Mouse (Mus musculus): ENCODE results near the gene H2afy2. TPM values are rescaled to one million over a fixed set of nuclear protein-coding genes. Genes with fewer than 3 reads are reported as not detected.

The H2afy2 gene
- total RNA-seq, 2 experiments from 2014 or later, result 22.7 to 23.8 TPM

GRCm38 (mm10) chr10:61822968-61823730 lies 39.2 kb upstream of the H2afy2 start:
- no peak for DNase-seq (ENCODE audit: extremely low spot score in 1 of 2, low spot score in 2 of 2)
- intact Hi-C loops (cut with DNase I), result no loop called here
- no peak for TF ChIP-seq CTCF (IDR thresholded peaks at IDR 0.05)
- H3K4me3 ChIP-seq, result no peak overlapping the region
- H3K27ac ChIP-seq, result no peak overlapping the region

DNA sequence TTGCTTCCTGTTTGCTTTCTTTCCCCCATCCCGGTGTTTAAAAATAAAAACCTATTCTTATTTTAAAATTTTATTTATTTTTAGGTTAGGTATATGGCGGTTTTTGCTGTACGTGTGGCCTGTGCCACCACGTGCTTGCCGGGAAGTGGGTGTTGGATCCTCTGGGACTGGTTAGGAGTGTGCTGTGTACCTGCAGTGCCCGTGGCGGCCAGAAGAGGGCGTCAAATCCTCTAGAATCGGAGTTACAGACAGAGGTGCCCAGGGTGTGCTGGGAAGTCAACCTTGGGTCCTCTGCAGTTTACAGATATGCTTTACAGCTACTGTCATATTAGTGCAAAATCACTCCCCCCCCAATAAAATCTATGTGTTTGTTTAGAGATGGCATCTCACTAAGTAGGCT lies 36.1 kb upstream of the H2afy2 start:
- no peak overlapping the region for H3K27ac ChIP-seq
- H3K4me3 ChIP-seq, result no peak overlapping the region
- DNase-seq (ENCODE audit: extremely low spot score in 1 of 2, low spot score in 2 of 2), result no peak
- peak; percentile 38 for TF ChIP-seq CTCF (IDR thresholded peaks at IDR 0.05)
- intact Hi-C loops (cut with DNase I), result no loop called here

DNA sequence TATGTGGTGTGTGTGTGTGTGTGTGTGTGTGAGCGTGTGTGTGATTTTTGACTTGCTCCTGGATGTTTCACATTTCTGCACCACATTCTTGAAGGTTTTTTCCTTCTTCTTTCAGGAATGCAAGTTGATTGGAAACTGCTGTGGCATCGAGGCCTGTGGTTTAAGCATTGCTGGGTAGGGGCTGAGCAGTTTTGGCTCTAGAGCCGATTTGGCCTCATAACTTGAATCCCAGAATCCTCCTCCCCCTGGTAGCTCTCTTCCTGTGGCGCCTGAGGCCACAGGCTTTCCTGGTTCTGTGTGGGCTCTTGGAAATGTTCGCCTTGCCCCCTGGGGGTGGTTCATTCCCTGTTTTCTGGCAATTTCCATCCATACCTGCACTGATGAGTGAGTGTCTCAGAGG lies 28.0 kb upstream of the H2afy2 start:
- intact Hi-C loops (cut with DNase I), result no loop called here
- no peak overlapping the region for H3K4me3 ChIP-seq
- DNase-seq (ENCODE audit: extremely low spot score in 1 of 2, low spot score in 2 of 2), result no peak
- TF ChIP-seq CTCF (IDR thresholded peaks at IDR 0.05), result no peak
- no peak overlapping the region for H3K27ac ChIP-seq

- no peak for TF ChIP-seq CTCF (IDR thresholded peaks at IDR 0.05)
- Histone ChIP-seq H3K27ac (no peak overlapping the region), H3K4me3 (no peak overlapping the region)
- intact Hi-C loops (cut with DNase I), result no loop called here
- no peak for DNase-seq (ENCODE audit: extremely low spot score in 1 of 2, low spot score in 2 of 2)
These were observed 14.2 kb upstream of the H2afy2 start for GRCm38 (mm10) chr10:61798133-61798576.

GRCm38 (mm10) chr10:61795458-61795857 lies 11.5 kb upstream of the H2afy2 start:
- H3K4me3 ChIP-seq, result no peak overlapping the region
- no peak for TF ChIP-seq CTCF (IDR thresholded peaks at IDR 0.05)
- intact Hi-C loops (cut with DNase I), result no loop called here
- H3K27ac ChIP-seq, result no peak overlapping the region
- DNase-seq (ENCODE audit: extremely low spot score in 1 of 2, low spot score in 2 of 2), result no peak

DNA sequence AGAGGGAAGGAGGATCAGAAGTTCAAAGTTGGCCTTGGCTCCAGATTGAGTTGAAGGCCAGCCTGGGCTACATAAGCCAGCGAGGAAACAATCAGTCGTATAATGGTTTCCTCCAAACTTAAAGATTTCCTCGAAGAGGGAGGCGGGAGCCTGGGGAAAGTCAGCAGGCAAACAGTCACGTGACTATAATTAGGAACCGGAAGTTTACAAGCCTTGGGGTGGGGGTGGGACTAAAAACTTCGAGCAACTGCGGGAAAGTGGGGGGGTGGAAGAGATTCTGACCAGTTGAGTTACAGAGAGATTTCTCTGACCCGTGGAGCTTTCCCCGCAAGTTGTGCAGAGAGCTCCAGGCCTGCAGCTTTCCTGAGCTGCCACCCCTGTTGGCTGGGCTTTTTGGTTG lies 11.0 kb upstream of the H2afy2 start:
- intact Hi-C loops (cut with DNase I), result no loop called here
- H3K27ac ChIP-seq, result no peak overlapping the region
- H3K4me3 ChIP-seq, result no peak overlapping the region
- no peak for TF ChIP-seq CTCF (IDR thresholded peaks at IDR 0.05)
- DNase-seq (ENCODE audit: extremely low spot score in 1 of 2, low spot score in 2 of 2), result no peak

DNA sequence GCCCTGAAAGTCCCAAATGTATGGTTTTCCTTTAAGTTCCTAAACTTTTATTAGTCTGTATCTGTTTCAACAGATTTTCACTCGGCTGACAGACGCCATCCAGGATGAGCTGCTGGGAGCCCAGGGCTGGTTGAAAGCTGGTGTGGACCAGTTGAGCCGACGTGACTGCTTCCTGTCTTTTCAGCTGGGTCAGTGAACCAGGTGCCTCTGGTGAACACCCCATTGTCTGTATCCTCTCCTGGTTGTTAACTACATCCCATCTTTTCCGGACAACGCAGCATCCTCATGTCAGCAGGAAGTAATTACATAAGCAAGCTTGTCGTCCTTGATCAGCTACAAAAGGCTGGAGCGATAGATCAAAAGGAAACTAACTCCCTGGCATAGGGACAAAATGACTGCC lies 9.1 kb upstream of the H2afy2 start:
- H3K27ac ChIP-seq, result no peak overlapping the region
- intact Hi-C loops (cut with DNase I), result no loop called here
- DNase-seq (ENCODE audit: extremely low spot score in 1 of 2, low spot score in 2 of 2), result no peak
- H3K4me3 ChIP-seq, result no peak overlapping the region
- no peak for TF ChIP-seq CTCF (IDR thresholded peaks at IDR 0.05)

DNA sequence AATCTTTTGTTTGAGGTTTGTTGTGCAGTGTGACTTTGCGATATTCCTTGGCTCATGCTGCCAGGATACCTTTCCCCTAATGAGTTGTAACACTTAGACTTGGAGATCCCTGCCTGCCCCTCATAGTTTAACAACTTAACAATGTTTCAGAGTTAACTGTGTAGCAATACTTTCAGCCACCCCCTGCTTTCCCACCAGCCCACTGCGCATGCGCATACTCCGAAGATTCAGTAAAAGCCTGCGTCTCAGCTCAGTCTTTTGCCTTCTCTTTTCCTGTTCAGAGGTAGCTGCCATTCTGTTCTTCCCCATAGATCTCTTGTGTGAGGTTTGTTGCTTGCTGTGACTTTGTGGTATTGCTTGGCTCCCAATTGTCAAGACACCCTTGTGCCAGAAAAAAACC lies 4.6 kb upstream of the H2afy2 start:
- no peak overlapping the region for H3K4me3 ChIP-seq
- no peak for TF ChIP-seq CTCF (IDR thresholded peaks at IDR 0.05)
- DNase-seq (ENCODE audit: extremely low spot score in 1 of 2, low spot score in 2 of 2), result no peak

GRCm38 (mm10) chr10:61787541-61788313 lies 3.8 kb upstream of the H2afy2 start:
- no peak overlapping the region for H3K27ac ChIP-seq
- DNase-seq (ENCODE audit: extremely low spot score in 1 of 2, low spot score in 2 of 2), result no peak
- intact Hi-C loops (cut with DNase I), result no loop called here
- TF ChIP-seq CTCF (IDR thresholded peaks at IDR 0.05), result no peak
- H3K4me3 ChIP-seq, result no peak overlapping the region

More for the DNA sequence above, 4.6 kb upstream of the H2afy2 start:
- intact Hi-C loops (cut with DNase I), result no loop called here
- no peak overlapping the region for H3K27ac ChIP-seq

DNA sequence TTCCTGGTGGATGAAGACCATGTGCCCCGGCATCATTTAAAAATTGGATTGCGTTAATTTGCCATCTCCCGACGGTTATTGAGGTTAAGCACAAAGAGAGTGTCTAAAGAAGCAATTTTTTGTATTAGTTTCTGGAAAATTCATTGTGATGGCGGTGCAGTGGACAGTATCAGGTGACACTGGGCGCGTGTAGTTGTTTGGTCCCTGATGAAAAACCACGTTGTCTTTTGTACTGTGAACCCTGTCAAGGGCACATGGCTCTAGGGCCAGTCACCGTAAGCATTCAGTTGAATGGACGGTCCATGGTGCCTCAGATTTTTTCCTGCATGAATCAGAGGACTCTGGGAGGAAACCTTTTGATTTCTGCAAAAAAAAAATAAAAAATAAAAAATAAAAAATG lies 467 bp upstream of the H2afy2 start:
- TF ChIP-seq CTCF (IDR thresholded peaks at IDR 0.05), result no peak
- intact Hi-C loops (cut with DNase I), result no loop called here
- DNase-seq (ENCODE audit: extremely low spot score in 1 of 2, low spot score in 2 of 2), result no peak
- Histone ChIP-seq H3K4me3 (peak overlapping the region; percentile 95), H3K27ac (peak overlapping the region; percentile 97)

DNA sequence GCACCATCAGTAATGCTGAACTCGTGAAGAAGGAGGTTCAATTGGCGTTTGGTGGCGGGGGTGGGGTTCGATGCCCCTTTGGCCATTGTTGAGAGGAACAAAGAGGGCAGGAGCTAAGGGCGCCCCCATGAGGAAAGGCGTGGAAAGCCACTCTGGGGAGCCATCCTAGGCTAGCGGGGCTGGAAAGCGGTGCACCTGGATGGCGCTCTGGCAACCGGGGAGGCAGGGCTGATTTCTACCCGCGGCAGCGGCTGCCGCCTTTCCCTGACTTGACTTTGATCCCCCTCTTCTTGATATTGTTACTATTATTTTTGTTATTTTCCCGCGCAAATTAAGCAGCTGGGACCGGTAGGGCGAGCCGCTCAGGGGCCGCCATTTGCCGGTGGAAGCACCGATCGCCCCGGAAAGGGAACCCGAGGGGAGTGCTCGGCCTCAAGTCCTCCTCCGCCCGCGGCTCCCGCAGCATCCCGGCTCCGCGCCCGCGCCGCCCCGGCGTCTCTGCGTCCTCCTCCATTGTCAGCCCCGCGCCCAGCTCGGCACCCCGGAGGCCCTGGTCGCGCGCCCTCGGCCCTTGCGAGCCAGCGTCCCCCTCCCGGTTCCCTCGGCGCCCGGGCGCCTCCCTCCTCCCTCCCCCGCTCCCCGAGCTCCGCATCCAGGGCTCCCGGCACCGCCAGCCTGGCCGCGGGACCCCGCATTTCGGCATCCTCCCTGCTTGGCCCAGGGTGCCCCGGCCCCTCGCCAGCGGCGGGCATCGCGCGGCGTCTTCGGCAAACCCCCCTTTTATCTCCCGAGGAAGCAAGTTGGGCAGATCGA lies 942 bp downstream of the H2afy2 start:
- peak overlapping the region; percentile 97 for H3K27ac ChIP-seq
- DNase-seq (ENCODE audit: extremely low spot score in 1 of 2, low spot score in 2 of 2), result peak; percentile 73 to 76
- intact Hi-C loops (cut with DNase I), result no loop called here
- TF ChIP-seq CTCF (IDR thresholded peaks at IDR 0.05), result peak; percentile 77
- peak overlapping the region; percentile 95 for H3K4me3 ChIP-seq

Data from left cerebral cortex, adult 2 months (tissue).